Mouse (Mus musculus) v-Abl transformed pro-B cells (cell line): ENCODE data around the gene Gm2956.
"Not testable (repeated sequence)": the region's sequence is repeated elsewhere in the genome, so short reads cannot be mapped to it uniquely, and the experiment has no call there.

Source experiments
- in situ Hi-C, 2 experiments: fragments of 400-800 bp; cut with MboI; formaldehyde crosslinking; loops; one replicate each; pipeline ENCODE4 v1.15.1; 2025; ENCODE audit not compliant: unreplicated experiment in 2 of 2

Gene Gm2956

GRCm38 (mm10) chr14:3332087-3332677 is at the start of gene Gm2956:
TSS of gene Gm2956 (plus strand) at chr14:3332627.
- in situ Hi-C loops, result not testable (repeated sequence)

DNA sequence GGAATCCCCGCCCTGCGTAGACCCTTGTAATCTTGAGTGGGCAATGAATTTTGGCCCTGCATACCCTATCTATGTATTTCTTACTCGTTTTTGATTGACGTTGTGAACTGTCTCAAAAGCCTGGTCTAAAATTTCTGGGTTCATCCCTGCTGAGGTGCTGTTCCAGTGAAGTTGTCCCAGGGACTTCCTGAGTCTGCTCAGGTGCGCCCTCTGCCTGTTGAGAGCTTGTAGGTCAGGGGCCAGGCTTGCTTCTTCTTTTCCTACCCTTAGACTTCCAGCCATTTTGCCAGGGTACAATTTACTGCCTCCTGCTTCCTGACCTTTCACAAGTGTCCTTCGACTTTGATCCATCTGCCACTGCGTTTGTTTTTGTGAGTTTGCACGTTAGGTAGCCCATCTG is 979 bp downstream of the Gm2956 start:
- in situ Hi-C loops, result not testable (repeated sequence)

- in situ Hi-C loops, result not testable (repeated sequence)
Measured at GRCm38 (mm10) chr14:3394793-3395192, 62.4 kb downstream of the Gm2956 start, which contains the start of gene Gm10413. TSS of gene Gm10413 (plus strand) at chr14:3395093.
